Mouse (Mus musculus): ENCODE data around the gene Prkce. TPM values are rescaled to one million over a fixed set of nuclear protein-coding genes. Genes with fewer than 3 reads are reported as not detected.

The Prkce gene
- polyA plus RNA-seq, 1 experiment, result 4.8 TPM

DNA sequence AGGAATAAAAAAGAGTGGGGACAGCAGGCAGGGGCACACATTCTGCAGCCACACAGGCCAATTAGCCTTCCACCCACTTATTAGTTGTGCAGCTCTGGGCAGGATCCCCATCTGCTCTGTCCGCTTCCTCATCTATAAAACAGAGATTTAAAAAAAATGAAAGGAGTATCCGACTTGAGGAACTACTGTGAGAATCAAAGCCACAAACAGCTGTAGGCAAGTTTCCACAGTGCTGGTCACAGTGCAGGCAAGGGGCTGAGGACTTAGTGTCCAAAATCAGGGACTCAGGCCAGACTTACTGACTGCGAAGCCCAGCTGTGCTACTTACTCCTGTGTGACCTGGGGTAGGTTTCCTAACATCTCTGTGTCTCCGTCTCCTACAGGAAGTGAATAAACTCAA lies 64.7 kb downstream of the Prkce start:
- Histone ChIP-seq H3K4me1 (ENCODE audit: control insufficient read depth, insufficient read depth, low read length) (peaks cover 2% of the 10 kb centered on the region; the same call in 1 of the 2 replicates), H3K4me3 (replicated peaks; ENCODE audit: control insufficient read depth, low read depth, low read length) (no peak overlapping the region), H3K27ac (ENCODE audit: control insufficient read depth, insufficient read depth, low read depth, low read length, poor library complexity) (no peak overlapping the region)
- WGBS, result 26% methylated on average over 4 of the region's 4 CpGs
- no peak for TF ChIP-seq CTCF (IDR thresholded peaks at IDR 0.05; ENCODE audit: control insufficient read depth, insufficient read depth, low read length)
- TF ChIP-seq POLR2A (IDR thresholded peaks at IDR 0.05; ENCODE audit: borderline replicate concordance, control insufficient read depth, low read depth, low read length), result no peak

DNA sequence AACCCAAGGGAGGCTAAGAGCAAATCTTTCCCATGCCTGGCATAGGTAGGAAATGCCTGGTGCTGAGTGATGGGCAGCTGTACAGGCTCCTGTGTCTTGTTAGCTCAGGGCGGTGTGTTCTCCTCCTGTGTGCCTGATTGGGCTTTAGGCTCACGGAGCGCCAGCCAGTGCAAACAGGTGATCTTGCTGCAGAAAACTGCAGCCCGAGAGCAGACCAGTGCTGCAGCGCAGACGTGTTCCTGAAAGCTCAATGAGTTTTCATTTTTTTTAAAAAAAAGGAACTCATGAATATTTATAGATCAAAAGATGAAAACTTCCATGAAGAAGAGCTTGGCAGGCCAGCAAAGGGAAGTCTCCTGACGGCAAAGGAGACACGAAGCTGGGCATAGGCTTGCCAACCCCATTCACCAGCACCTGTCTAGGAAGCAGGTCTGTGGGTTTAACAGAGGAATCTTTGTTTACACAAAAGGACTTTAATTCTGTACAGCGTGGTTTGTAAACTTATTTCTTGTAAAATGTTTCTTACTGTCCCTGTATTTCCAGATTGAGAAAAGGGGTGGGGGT lies 67.1 kb downstream of the Prkce start:
- WGBS, result 52% methylated on average over 9 of the region's 9 CpGs
- TF ChIP-seq CTCF (IDR thresholded peaks at IDR 0.05; ENCODE audit: control insufficient read depth, insufficient read depth, low read length) (no peak), POLR2A (IDR thresholded peaks at IDR 0.05; ENCODE audit: borderline replicate concordance, control insufficient read depth, low read depth, low read length) (no peak)

DNA sequence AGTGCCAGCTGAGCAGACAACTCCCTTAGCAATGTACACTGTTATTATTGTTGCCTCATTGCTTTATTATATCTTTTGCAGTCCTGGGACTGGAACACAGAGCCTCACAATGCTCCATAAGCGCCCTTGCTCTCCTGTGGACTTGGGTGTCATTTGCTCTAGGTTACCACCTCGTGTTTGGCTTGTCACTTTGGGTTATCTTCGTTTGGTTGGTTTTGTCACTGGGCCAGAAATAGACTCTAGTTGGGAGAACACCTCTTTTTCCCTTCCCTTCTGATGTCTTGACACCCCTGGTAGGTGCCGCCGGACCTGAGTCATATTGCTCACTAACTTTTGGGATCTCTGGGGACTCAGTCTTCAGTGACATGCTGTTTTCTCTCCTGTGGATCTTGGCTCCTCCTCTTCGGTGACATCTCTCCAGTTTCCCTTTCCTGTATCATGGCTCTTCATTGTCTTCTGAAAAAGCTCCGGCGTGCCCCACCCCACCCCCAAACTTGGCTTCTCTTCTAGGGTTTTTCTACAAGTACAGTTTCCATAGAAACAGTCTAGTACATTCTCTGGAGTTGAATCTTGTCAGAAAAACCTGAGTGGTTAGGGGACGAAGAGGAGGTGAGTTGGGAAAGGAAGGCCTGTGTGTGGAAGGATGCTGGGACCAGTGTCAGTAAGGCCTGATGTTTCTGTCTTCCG lies 68.6 kb downstream of the Prkce start:
- H3K27ac ChIP-seq (ENCODE audit: control insufficient read depth, insufficient read depth, low read depth, low read length, poor library complexity), result no peak overlapping the region
- 76% methylated on average over 10 of the region's 10 CpGs for WGBS
- 0 out of 2 replicates have a peak, but pooled peaks cover 2% of the 10 kb centered on the region for H3K4me1 ChIP-seq (ENCODE audit: control insufficient read depth, insufficient read depth, low read length)
- TF ChIP-seq CTCF (IDR thresholded peaks at IDR 0.05; ENCODE audit: control insufficient read depth, insufficient read depth, low read length), result no peak
- TF ChIP-seq POLR2A (IDR thresholded peaks at IDR 0.05; ENCODE audit: borderline replicate concordance, control insufficient read depth, low read depth, low read length), result no peak
- H3K4me3 ChIP-seq (replicated peaks; ENCODE audit: control insufficient read depth, low read depth, low read length), result no peak overlapping the region

More for the DNA sequence above, 67.1 kb downstream of the Prkce start:
- peaks cover 2% of the 10 kb centered on the region; the same call in 1 of the 2 replicates for H3K4me1 ChIP-seq (ENCODE audit: control insufficient read depth, insufficient read depth, low read length)
- no peak overlapping the region for H3K4me3 ChIP-seq (replicated peaks; ENCODE audit: control insufficient read depth, low read depth, low read length)
- H3K27ac ChIP-seq (ENCODE audit: control insufficient read depth, insufficient read depth, low read depth, low read length, poor library complexity), result no peak overlapping the region

DNA sequence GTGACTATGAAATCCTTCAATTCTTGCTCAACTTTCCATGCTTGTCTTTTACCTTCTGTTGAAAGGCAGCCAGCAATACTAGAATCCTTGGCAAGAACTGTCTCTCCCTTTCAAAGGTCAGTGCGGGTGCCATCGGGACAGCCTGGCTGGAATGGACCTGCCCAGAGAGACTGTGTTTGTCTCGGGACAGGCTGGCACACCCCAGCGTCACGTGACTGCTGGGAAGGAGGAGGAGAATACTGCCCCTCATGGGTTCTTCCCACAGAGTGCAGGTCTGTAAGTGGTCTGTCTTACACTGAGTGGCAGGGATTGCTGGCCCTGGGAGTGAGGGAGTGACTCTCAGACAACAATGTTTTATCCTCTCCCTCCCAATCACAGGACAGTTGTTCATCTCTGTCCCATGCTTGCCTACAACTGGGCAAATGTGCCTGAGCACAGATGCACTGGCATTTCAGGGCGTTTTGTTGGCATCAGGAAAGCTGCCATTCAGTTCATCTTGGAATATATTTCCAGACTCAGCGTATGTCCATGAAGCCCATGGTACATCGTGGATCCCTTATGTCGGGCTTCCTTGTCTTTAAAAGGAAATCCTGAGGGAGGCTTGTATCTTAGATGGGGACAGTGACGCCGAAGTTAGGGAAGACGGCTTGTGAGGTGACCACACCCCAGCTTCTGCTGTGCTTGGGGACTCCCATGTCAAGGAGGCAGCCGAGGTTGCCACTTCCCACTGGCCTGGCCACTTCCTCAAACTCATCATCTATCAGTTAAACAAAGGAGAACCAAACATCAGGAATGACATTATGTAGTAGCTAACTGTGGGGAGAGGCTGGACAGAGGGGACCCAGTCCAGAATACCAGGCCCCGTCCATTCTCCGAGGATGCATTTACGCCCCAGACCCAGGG lies 69.5 kb downstream of the Prkce start:
- 0 out of 2 replicates have a peak, but pooled peaks cover 2% of the 10 kb centered on the region for H3K4me1 ChIP-seq (ENCODE audit: control insufficient read depth, insufficient read depth, low read length)
- no peak overlapping the region for H3K27ac ChIP-seq (ENCODE audit: control insufficient read depth, insufficient read depth, low read depth, low read length, poor library complexity)
- 60% methylated on average over 16 of the region's 16 CpGs for WGBS
- no peak for TF ChIP-seq CTCF (IDR thresholded peaks at IDR 0.05; ENCODE audit: control insufficient read depth, insufficient read depth, low read length)
- TF ChIP-seq POLR2A (IDR thresholded peaks at IDR 0.05; ENCODE audit: borderline replicate concordance, control insufficient read depth, low read depth, low read length), result no peak
- H3K4me3 ChIP-seq (replicated peaks; ENCODE audit: control insufficient read depth, low read depth, low read length), result no peak overlapping the region

DNA sequence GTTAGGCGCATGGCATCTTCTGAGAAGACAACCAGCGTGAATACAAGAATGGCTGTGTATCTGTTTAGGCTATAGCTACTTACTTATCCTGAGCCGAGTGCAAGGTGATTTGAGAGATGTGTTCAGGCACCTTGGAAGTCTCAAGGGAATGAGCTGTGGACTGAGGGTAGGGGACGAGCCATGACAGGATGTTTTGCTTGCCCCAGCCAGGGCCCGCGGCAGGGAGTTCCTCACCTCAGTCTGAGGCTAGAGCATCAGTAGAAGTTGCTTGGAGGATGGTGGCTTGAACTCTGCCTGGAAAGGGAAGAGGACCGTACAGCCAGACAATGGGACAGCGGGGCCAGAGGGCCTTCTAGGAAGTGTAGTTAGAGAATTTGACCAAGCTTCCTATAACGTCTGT lies 74.7 kb downstream of the Prkce start:
- WGBS, result 71% methylated on average over 9 of the region's 9 CpGs
- Histone ChIP-seq H3K27ac (ENCODE audit: control insufficient read depth, insufficient read depth, low read depth, low read length, poor library complexity) (no peak overlapping the region), H3K4me1 (ENCODE audit: control insufficient read depth, insufficient read depth, low read length) (no peaks in the 10 kb centered on the region; the same call in none of the 2 replicates), H3K4me3 (replicated peaks; ENCODE audit: control insufficient read depth, low read depth, low read length) (no peak overlapping the region)
- TF ChIP-seq CTCF (IDR thresholded peaks at IDR 0.05; ENCODE audit: control insufficient read depth, insufficient read depth, low read length), result no peak

DNA sequence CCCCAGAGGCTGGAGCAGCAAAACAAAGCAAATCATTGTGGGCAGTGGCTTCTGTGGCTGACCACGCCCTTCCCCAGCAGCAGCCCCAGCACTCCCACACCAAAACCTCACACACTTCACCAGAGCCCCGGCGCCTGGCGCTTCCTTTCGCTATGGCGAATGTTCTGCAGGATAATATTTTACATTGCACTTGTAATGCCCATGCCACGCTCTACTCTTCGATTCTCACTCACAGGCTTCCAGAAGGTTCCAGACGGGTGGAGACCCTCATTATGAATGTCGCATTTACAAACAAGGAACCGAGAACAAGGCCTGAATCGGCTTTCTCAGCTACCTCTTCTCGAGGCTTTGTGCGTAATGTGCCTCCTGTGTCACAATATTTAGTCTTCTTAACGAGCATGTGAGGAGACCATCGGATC lies 75.5 kb downstream of the Prkce start:
- WGBS, result 14% methylated on average over 16 of the region's 16 CpGs
- TF ChIP-seq CTCF (IDR thresholded peaks at IDR 0.05; ENCODE audit: control insufficient read depth, insufficient read depth, low read length) (no peak), POLR2A (IDR thresholded peaks at IDR 0.05; ENCODE audit: borderline replicate concordance, control insufficient read depth, low read depth, low read length) (no peak)
- Histone ChIP-seq H3K4me3 (replicated peaks; ENCODE audit: control insufficient read depth, low read depth, low read length) (no peak overlapping the region), H3K4me1 (ENCODE audit: control insufficient read depth, insufficient read depth, low read length) (no peaks in the 10 kb centered on the region; the same call in none of the 2 replicates), H3K27ac (ENCODE audit: control insufficient read depth, insufficient read depth, low read depth, low read length, poor library complexity) (peak overlapping the region; percentile 37; the same call in 1 of the 2 replicates)

DNA sequence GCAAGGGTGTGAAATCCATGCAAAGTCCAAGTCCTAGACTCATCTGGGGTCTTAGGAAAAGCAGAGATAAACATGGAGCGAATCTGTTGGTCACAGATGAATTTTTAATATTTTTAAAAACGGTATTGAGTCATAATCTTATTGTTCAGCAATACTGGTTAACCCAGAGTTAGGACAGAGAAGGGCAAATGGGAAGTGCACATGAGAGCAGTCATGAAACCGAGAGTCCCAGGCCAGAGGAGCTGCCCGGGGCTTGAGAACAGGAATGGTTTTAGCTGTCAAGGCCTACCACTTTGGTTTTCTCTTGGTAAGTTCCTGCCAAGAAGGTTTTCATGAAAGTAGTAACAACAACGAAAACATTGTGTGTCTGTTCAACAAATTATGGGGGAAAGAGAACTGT lies 76.8 kb downstream of the Prkce start:
- no peak for TF ChIP-seq POLR2A (IDR thresholded peaks at IDR 0.05; ENCODE audit: borderline replicate concordance, control insufficient read depth, low read depth, low read length)
- no peak for TF ChIP-seq CTCF (IDR thresholded peaks at IDR 0.05; ENCODE audit: control insufficient read depth, insufficient read depth, low read length)
- Histone ChIP-seq H3K27ac (ENCODE audit: control insufficient read depth, insufficient read depth, low read depth, low read length, poor library complexity) (peak overlapping the region; percentile 37; the same call in 1 of the 2 replicates), H3K4me3 (replicated peaks; ENCODE audit: control insufficient read depth, low read depth, low read length) (no peak overlapping the region), H3K4me1 (ENCODE audit: control insufficient read depth, insufficient read depth, low read length) (peaks cover 2% of the 10 kb centered on the region)
- 69% methylated on average over 5 of the region's 5 CpGs for WGBS

DNA sequence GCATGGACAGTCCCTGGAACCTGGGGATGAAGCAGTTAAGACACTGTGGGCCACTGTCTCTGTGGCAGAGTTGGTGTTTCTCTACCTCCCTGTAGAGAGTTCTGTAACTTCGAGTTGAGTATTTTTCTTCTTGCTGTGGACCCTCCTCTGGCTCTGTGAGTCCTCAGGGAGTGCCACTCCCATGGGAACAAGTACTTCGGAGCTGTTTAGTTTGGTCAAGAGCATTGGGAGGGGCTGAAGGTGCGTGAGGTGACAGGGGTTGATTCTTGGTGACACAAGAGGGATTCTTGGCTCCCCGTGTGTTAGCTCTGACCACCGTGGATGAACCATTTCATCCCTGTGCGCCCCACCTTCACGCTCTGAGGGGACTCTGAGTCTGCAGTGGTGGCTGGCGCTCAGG lies 81.2 kb downstream of the Prkce start:
- 70% methylated on average over 8 of the region's 8 CpGs for WGBS
- Histone ChIP-seq H3K27ac (ENCODE audit: control insufficient read depth, insufficient read depth, low read depth, low read length, poor library complexity) (no peak overlapping the region), H3K4me3 (replicated peaks; ENCODE audit: control insufficient read depth, low read depth, low read length) (no peak overlapping the region), H3K4me1 (ENCODE audit: control insufficient read depth, insufficient read depth, low read length) (peaks cover 2% of the 10 kb centered on the region; the same call in 1 of the 2 replicates)
- TF ChIP-seq POLR2A (IDR thresholded peaks at IDR 0.05; ENCODE audit: borderline replicate concordance, control insufficient read depth, low read depth, low read length), result no peak
- no peak for TF ChIP-seq CTCF (IDR thresholded peaks at IDR 0.05; ENCODE audit: control insufficient read depth, insufficient read depth, low read length)

All from bone marrow, adult 2 months (tissue).